ENCODE assay signal across 20 mouse cellular contexts in the genomic region with DNA sequence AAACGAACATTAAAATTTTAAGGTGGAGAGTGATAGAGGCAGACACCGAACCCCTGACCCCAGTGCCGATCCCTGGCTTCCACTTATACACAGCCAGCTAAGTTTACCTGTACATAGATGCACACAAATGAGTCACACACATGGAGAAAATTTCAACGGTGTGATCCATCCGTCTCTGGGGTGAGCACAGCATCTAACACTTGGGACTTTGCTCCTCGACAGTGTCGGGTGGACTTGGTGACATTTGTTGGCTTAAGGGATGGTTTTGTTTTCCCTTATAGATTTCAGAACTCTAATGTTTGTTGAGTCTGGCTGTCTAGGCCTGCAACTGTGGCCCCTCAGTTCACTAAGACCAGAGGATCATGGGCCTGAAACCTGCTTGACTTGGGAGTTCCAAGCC. TPM values are rescaled to one million over a fixed set of nuclear protein-coding genes. Genes with fewer than 3 reads are reported as not detected.
"Had no signal": no experiment of that assay in that cellular context is flagged by ENCODE, and none has a peak within 500 bp of the region (broad histone marks: within the 10 kb centered on the region; RNA-seq: fewer than 3 reads in every experiment).

No protein-coding gene starts in this region.

- ATAC-seq: lung, postnatal 0 days; midbrain, embryonic 13.5 days; midbrain, embryonic 15.5 days had no signal

- H3K9ac ChIP-seq: liver, embryonic 14.5 days; lung, embryonic 15.5 days; midbrain, embryonic 13.5 days; midbrain, embryonic 15.5 days; neural tube, embryonic 12.5 days; stomach, embryonic 15.5 days had no signal

- H3K27ac ChIP-seq: liver, embryonic 14.5 days; lung, embryonic 15.5 days; macrophage; midbrain, embryonic 13.5 days; midbrain, embryonic 15.5 days; neural tube, embryonic 12.5 days; stomach, embryonic 15.5 days had no signal

- H3K9me3 ChIP-seq: lung, embryonic 15.5 days; midbrain, embryonic 13.5 days; midbrain, embryonic 15.5 days; neural tube, embryonic 12.5 days; stomach, embryonic 15.5 days had no signal

- H3K36me3 ChIP-seq: lung, embryonic 15.5 days; midbrain, embryonic 13.5 days; midbrain, embryonic 15.5 days; neural tube, embryonic 12.5 days; stomach, embryonic 15.5 days had no signal

- H3K4me3 ChIP-seq: lung, embryonic 15.5 days; megakaryocyte, embryonic 14.5 days; midbrain, embryonic 13.5 days; midbrain, embryonic 15.5 days; neural tube, embryonic 12.5 days; stomach, embryonic 15.5 days had no signal

- H3K4me1 ChIP-seq: lung, embryonic 15.5 days; megakaryocyte, embryonic 14.5 days; neural tube, embryonic 12.5 days; stomach, embryonic 15.5 days had no signal

- H3K4me2 ChIP-seq: lung, embryonic 15.5 days; midbrain, embryonic 11.5 days; midbrain, embryonic 13.5 days; midbrain, embryonic 15.5 days; neural tube, embryonic 12.5 days; stomach, embryonic 15.5 days had no signal

- DNase-seq: lung, adult 2 months; lung, postnatal 14 days; lung, postnatal 36 days; right cerebral cortex, postnatal 14 days; thymus, adult 18-20 months; thymus, postnatal 14 days; thymus, postnatal 36 days had no signal

- H3K27me3 ChIP-seq: lung, embryonic 15.5 days; megakaryocyte, embryonic 14.5 days; midbrain, embryonic 13.5 days; midbrain, embryonic 15.5 days; neural tube, embryonic 12.5 days; stomach, embryonic 15.5 days had no signal

RNA-seq across cellular contexts. Expression of a gene that starts 54.9 kb away (rescaled TPM):
- total RNA-seq: megakaryocyte progenitor cell, adult 5-6 weeks; monocyte, adult 5-6 weeks; neutrophil, adult 5-6 weeks had no signal
- polyA plus RNA-seq: macrophage had no signal
